Mouse (Mus musculus) forebrain, embryonic 13.5 days (tissue): ENCODE results near the gene Tspoap1. TPM values are rescaled to one million over a fixed set of nuclear protein-coding genes. Genes with fewer than 3 reads are reported as not detected.

Experiments used
- ATAC-seq: fragments of 200-750 bp; cut with Nextera tagmentation; 2 replicates; pipeline ENCODE4 v1.8.0; 2017
- H3K27ac ChIP-seq: fragments of 300-500 bp; sonication (generic); 2 replicates; pipeline ENCODE4 v1.5.1; 2015; ENCODE audit warnings: inconsistent platforms, mild to moderate bottlenecking, moderate library complexity
- H3K27me3 ChIP-seq: fragments of 300-500 bp; sonication (generic); 2 replicates; pipeline ENCODE4 v1.6.1; 2015; ENCODE audit warnings: mild to moderate bottlenecking, inconsistent platforms
- H3K36me3 ChIP-seq: fragments of 300-500 bp; sonication (generic); 2 replicates; pipeline ENCODE4 v1.6.1; 2015; ENCODE audit warnings: mild to moderate bottlenecking, inconsistent platforms; ENCODE audit not compliant: poor library complexity, severe bottlenecking
- H3K4me1 ChIP-seq: fragments of 300-500 bp; sonication (generic); 2 replicates; pipeline ENCODE4 v1.6.1; 2015; ENCODE audit warnings: inconsistent platforms
- H3K4me2 ChIP-seq: fragments of 300-500 bp; sonication (generic); 2 replicates; pipeline ENCODE4 v1.6.1; 2015; ENCODE audit warnings: inconsistent platforms, mild to moderate bottlenecking, moderate library complexity
- H3K4me3 ChIP-seq: fragments of 300-500 bp; sonication (generic); 2 replicates; pipeline ENCODE4 v1.5.1; 2015; ENCODE audit warnings: mild to moderate bottlenecking, inconsistent platforms
- H3K9ac ChIP-seq: fragments of 300-500 bp; sonication (generic); 2 replicates; pipeline ENCODE4 v1.6.1; 2015; ENCODE audit warnings: mild to moderate bottlenecking, inconsistent platforms
- H3K9me3 ChIP-seq: fragments of 300-500 bp; sonication (generic); replicated peaks from 2 replicates; pipeline ENCODE4 v1.6.1; 2016; ENCODE audit warnings: inconsistent platforms
- WGBS: fragments of 180-500 bp; shearing (Covaris S2); methylation state at CpG from one replicate; pipeline ENCODE4 v1.1.7; 2015; 5-methylcytosine and 5-hydroxymethylcytosine counted together
- polyA plus RNA-seq: library from polyadenylated mRNA; unstranded; fragments of >200 nt; fragmentation: Nextera tagmentation; extraction: Ambion mirVana; gene quantifications from 2 replicates; pipeline ENCODE4 v1.2.1, GENCODE M21; 2015

The Tspoap1 gene
- polyA plus RNA-seq, 1 experiment from 2014 or later, result 20.7 TPM

GRCm38 (mm10) chr11:87763988-87764876 lies 3.9 kb downstream of the Tspoap1 start:
- Histone ChIP-seq H3K4me3 (peak overlapping the region; percentile 62), H3K4me2 (peak overlapping the region; percentile 95), H3K27ac (peak overlapping the region; percentile 51), H3K27me3 (peaks cover 31% of the 10 kb centered on the region), H3K9me3 (no peaks in the 10 kb centered on the region), H3K4me1 (peaks cover 54% of the 10 kb centered on the region), H3K9ac (peak overlapping the region; percentile 79), H3K36me3 (peaks cover 22% of the 10 kb centered on the region)
- WGBS, result under 1% methylated on average over 64 of the region's 65 CpGs
- ATAC-seq, result peak; percentile 41

- H3K4me1 ChIP-seq, result peaks cover 15% of the 10 kb centered on the region
These were observed 8.4 kb downstream of the Tspoap1 start for GRCm38 (mm10) chr11:87768745-87769144.

GRCm38 (mm10) chr11:87770989-87771388 lies 10.6 kb downstream of the Tspoap1 start:
- no peak overlapping the region for H3K27ac ChIP-seq
- peaks cover 70% of the 10 kb centered on the region for H3K36me3 ChIP-seq
- no peak for ATAC-seq
- no peaks in the 10 kb centered on the region for H3K4me1 ChIP-seq
- WGBS, result 63% methylated on average over 3 of the region's 3 CpGs
- H3K4me3 ChIP-seq, result no peak overlapping the region
- no peaks in the 10 kb centered on the region for H3K9me3 ChIP-seq
- H3K9ac ChIP-seq, result no peak overlapping the region
- H3K27me3 ChIP-seq, result peaks cover 7% of the 10 kb centered on the region; the same call in 1 of the 2 replicates
- H3K4me2 ChIP-seq, result no peak overlapping the region

More at GRCm38 (mm10) chr11:87768745-87769144, 8.4 kb downstream of the Tspoap1 start:
- peaks cover 52% of the 10 kb centered on the region for H3K36me3 ChIP-seq
- H3K27ac ChIP-seq, result no peak overlapping the region
- no peak overlapping the region for H3K4me3 ChIP-seq
- H3K9me3 ChIP-seq, result no peaks in the 10 kb centered on the region
- no peak for ATAC-seq
- peaks cover 7% of the 10 kb centered on the region; the same call in 1 of the 2 replicates for H3K27me3 ChIP-seq
- no peak overlapping the region for H3K4me2 ChIP-seq
- WGBS, result 100% methylated on average over 4 of the region's 4 CpGs
- no peak overlapping the region for H3K9ac ChIP-seq

- Histone ChIP-seq H3K9ac (no peak overlapping the region), H3K4me2 (no peak overlapping the region), H3K27me3 (no peaks in the 10 kb centered on the region; the same call in 1 of the 2 replicates), H3K27ac (no peak overlapping the region), H3K36me3 (peaks cover 74% of the 10 kb centered on the region), H3K9me3 (no peaks in the 10 kb centered on the region), H3K4me1 (no peaks in the 10 kb centered on the region), H3K4me3 (no peak overlapping the region)
- 96% methylated on average over 3 of the region's 3 CpGs for WGBS
- ATAC-seq, result no peak
These were observed 12.0 kb downstream of the Tspoap1 start for GRCm38 (mm10) chr11:87772354-87772753.

DNA sequence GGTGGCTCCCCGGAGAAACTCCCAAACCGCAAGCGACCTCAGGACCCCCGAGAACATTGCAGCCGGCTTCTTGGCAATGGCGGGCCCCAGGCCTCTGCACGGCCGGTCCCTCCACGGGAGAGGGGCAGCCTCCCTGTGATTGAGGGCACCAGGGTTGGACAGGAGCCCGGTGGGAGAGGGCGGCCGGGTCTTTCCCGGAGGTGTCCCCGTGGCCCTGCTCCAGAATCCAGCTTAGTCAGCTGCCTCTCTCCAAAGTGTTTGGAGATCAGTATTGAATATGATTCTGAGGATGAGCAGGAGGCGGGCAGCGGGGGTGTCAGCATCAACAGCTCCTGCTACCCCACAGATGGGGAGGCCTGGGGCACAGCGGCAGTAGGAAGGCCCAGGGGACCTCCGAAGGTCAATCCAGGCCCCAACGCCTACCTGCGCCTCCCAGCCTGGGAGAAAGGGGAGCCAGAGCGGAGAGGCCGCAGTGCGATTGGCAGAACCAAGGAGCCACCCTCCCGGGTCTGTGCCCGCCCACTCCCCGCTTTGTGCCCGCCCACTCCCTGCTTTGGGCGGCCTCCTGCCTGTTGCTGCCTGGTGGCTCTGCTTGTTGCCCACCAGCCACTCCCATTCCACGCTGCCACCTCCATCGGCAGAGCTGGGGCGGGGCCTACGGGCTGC lies 17.9 kb downstream of the Tspoap1 start:
- H3K36me3 ChIP-seq, result peaks cover 50% of the 10 kb centered on the region

DNA sequence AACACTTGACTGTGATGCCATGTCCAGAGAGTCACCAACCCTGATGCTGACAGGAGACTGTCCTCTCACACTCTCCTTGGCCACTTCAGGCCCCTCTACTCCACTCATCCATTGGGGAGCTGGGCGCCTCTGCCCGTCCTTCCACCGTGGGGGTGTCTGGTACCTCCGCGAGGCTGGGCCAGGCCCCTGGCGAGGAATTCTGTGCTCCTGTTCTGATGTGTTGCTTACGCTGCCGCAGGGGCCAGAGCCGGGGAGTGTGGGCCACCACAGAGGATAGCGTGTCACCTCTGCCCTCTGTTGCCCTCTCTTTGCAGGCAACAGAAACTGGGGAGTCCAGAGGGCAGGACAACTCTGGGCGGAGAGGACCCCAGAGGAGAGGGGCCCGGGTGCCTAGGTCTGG lies 18.6 kb downstream of the Tspoap1 start:
- H3K9me3 ChIP-seq, result no peaks in the 10 kb centered on the region
- peaks cover 14% of the 10 kb centered on the region; the same call in 1 of the 2 replicates for H3K4me1 ChIP-seq
- ATAC-seq, result peak; percentile 31; the same call in 1 of the 2 replicates
- peak overlapping the region; percentile 63 for H3K4me2 ChIP-seq
- H3K9ac ChIP-seq, result peak overlapping the region; percentile 57; the same call in 1 of the 2 replicates
- H3K27me3 ChIP-seq, result peaks cover 7% of the 10 kb centered on the region; the same call in 1 of the 2 replicates
- H3K4me3 ChIP-seq, result peak overlapping the region; percentile 27; the same call in 1 of the 2 replicates
- no peak overlapping the region for H3K27ac ChIP-seq
- H3K36me3 ChIP-seq, result peaks cover 48% of the 10 kb centered on the region
- WGBS, result 44% methylated on average over 12 of the region's 12 CpGs

More for the DNA sequence above, 17.9 kb downstream of the Tspoap1 start:
- WGBS, result 10% methylated on average over 32 of the region's 32 CpGs
- Histone ChIP-seq H3K27ac (no peak overlapping the region), H3K9me3 (no peaks in the 10 kb centered on the region), H3K4me2 (peak overlapping the region; percentile 63), H3K27me3 (peaks cover 7% of the 10 kb centered on the region; the same call in 1 of the 2 replicates), H3K9ac (peak overlapping the region; percentile 57), H3K4me3 (peak overlapping the region; percentile 27), H3K4me1 (peaks cover 14% of the 10 kb centered on the region; the same call in 1 of the 2 replicates)
- peak; percentile 87 for ATAC-seq

- peaks cover 47% of the 10 kb centered on the region for H3K36me3 ChIP-seq
- no peaks in the 10 kb centered on the region for H3K9me3 ChIP-seq
- H3K27me3 ChIP-seq, result peaks cover 7% of the 10 kb centered on the region; the same call in 1 of the 2 replicates
- no peak overlapping the region for H3K9ac ChIP-seq
- H3K4me3 ChIP-seq, result no peak overlapping the region
- no peak overlapping the region for H3K27ac ChIP-seq
- peaks cover 14% of the 10 kb centered on the region; the same call in 1 of the 2 replicates for H3K4me1 ChIP-seq
- 0 out of 2 replicates have a peak overlapping the region, but pooled peaks have one; percentile 63 for H3K4me2 ChIP-seq
- WGBS, result 81% methylated on average over 4 of the region's 4 CpGs
- no peak for ATAC-seq
These were observed 19.1 kb downstream of the Tspoap1 start for GRCm38 (mm10) chr11:87779392-87779791.

- Histone ChIP-seq H3K9ac (no peak overlapping the region), H3K9me3 (no peaks in the 10 kb centered on the region), H3K4me2 (no peak overlapping the region), H3K4me1 (peaks cover 14% of the 10 kb centered on the region; the same call in 1 of the 2 replicates), H3K4me3 (no peak overlapping the region), H3K27me3 (peaks cover 7% of the 10 kb centered on the region; the same call in 1 of the 2 replicates), H3K36me3 (peaks cover 46% of the 10 kb centered on the region), H3K27ac (no peak overlapping the region)
- no peak for ATAC-seq
- 85% methylated on average over 8 of the region's 8 CpGs for WGBS
These were observed 19.8 kb downstream of the Tspoap1 start for GRCm38 (mm10) chr11:87780130-87780529.

DNA sequence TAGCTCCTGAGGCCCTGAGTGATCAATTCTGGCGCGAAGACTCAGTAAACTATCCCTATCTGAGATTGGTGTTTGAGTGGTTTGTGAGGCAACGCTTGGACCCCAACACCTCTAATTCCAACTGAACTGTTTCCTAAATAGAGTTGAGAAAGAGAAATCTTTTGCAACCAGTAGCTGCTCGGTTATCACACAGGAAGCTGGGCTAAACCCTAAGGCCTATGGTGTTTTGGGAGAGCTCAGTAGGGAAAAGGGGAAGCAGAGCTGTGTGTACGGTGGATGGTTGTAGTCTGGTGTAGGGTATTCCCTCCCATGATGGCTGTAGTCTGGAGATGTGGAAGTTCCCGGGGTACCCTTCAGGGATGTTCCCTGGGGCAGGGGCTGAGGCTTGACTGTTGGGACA lies 29.7 kb downstream of the Tspoap1 start:
- no peak for ATAC-seq
- 90% methylated on average over 6 of the region's 6 CpGs for WGBS

DNA sequence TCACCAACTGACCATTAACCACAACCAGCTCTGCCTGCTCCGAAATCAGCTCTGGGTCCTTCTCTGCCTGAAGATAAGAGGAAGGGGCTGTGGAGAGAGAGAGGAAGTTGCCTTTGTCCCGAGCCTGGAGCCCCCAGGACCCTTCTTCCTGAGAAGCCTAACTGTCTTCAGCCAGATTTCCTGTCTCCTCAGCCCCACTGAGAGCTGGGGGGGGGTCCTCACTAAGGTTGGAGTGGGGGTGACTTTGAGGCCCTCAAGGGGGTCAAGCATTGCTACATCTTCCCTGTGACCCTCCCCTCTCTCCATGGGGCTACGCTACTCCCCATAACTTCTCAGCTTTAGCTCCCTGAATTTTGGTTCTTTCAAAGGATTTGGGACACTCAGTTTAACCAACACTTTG lies 33.1 kb downstream of the Tspoap1 start, which contains the start of gene Mpo:
Gene Mpo (plus strand): TSS at position 122 of the 400 bp plus-strand sequence.
- Histone ChIP-seq H3K4me1 (no peaks in the 10 kb centered on the region), H3K27ac (no peak within 1 kb of the TSS), H3K4me2 (no peak within 1 kb of the TSS), H3K9me3 (no peaks in the 10 kb centered on the region), H3K36me3 (no peaks in the 10 kb centered on the region), H3K27me3 (no peaks in the 10 kb centered on the region), H3K4me3 (no peak within 1 kb of the TSS), H3K9ac (no peak within 1 kb of the TSS)
- WGBS, result 82% methylated on average over 3 of the region's 3 CpGs
- ATAC-seq, result no peak

More for the DNA sequence above, 29.7 kb downstream of the Tspoap1 start:
- Histone ChIP-seq H3K4me3 (no peak overlapping the region), H3K4me1 (no peaks in the 10 kb centered on the region), H3K36me3 (peaks cover 7% of the 10 kb centered on the region), H3K9ac (no peak overlapping the region), H3K27ac (no peak overlapping the region), H3K27me3 (no peaks in the 10 kb centered on the region), H3K4me2 (no peak overlapping the region), H3K9me3 (no peaks in the 10 kb centered on the region)

DNA sequence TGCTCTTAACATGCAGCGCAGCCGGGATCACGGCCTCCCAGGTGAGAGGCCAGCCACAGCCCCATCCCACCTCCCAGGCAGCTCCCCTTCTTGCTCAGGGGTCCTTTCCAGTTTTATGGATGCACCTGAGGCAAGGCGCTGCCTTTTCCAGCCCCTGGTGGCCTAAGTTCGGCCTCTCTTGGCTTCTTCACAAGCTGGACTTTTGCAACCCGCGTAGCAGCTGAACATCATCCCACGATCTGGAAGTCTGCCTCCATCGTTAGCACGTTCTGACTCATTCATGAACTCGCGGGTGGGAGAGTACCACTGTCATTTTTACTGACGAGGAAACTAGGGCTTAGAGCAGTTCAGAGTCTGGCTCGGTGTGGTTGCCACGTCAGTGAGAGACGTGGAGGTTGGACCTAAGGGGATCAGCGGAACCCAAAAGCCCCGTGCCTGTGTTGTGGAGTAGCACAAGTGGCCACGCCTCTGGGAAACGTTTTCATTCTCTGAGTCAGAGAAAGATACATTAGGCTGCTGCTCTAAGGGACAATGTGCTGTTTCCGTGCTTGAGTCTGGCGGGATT lies 41.5 kb downstream of the Tspoap1 start:
- 79% methylated on average over 22 of the region's 22 CpGs for WGBS
- H3K36me3 ChIP-seq, result no peaks in the 10 kb centered on the region
- H3K4me3 ChIP-seq, result no peak overlapping the region
- H3K27ac ChIP-seq, result no peak overlapping the region
- H3K4me2 ChIP-seq, result no peak overlapping the region
- H3K9me3 ChIP-seq, result no peaks in the 10 kb centered on the region
- H3K4me1 ChIP-seq, result no peaks in the 10 kb centered on the region
- ATAC-seq, result no peak
- H3K9ac ChIP-seq, result no peak overlapping the region
- no peaks in the 10 kb centered on the region for H3K27me3 ChIP-seq
